Mouse (Mus musculus) erythroblast, embryonic 14.5 days (primary cell): ENCODE measurements around the gene Chrna9.

Experiments used
- GATA1 ChIP-seq: IDR thresholded peaks from 2 replicates; pipeline ENCODE4 v1.6.1; 2012; ENCODE audit warnings: low read length, inconsistent platforms, mixed read lengths
- TAL1 ChIP-seq: IDR thresholded peaks from 3 replicates; pipeline ENCODE4 v1.6.1; 2012; ENCODE audit warnings: low read length, inconsistent platforms, mixed read lengths

GRCm38 (mm10) chr5:66001232-66001631 lies 66.5 kb downstream of the Chrna9 start:
- TF ChIP-seq TAL1: no peak
- no peak for TF ChIP-seq GATA1
